Mouse (Mus musculus) thymus, postnatal 10 days (tissue): ENCODE results near the gene Smyd1.

Source experiments
- DNase-seq, 2 experiments: peaks; one replicate each; pipeline ENCODE4 v3.0.0; 2021; ENCODE audit warnings: low spot score in 2 of 2

Smyd1 gene

DNA sequence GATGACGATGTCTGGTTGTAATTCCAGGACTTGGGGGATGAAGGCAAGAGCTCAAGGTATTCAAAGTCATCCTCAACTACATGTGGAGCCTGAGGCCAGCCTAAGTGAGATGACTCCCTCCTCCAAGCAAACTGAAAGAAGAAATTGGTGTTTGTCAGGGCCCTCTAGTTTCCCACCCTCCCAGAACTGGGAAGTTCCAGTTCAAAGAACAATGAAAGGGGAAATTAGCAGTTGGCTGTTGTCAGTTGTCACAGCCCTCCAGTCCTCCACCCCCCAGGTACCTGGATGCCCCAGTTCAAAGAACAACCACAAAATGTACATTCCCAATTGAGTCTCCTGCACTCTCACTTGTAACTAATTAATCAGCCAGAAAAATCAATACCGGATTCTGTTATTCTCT, 113.3 kb downstream of the Smyd1 start:
- DNase-seq, result no peak

DNA sequence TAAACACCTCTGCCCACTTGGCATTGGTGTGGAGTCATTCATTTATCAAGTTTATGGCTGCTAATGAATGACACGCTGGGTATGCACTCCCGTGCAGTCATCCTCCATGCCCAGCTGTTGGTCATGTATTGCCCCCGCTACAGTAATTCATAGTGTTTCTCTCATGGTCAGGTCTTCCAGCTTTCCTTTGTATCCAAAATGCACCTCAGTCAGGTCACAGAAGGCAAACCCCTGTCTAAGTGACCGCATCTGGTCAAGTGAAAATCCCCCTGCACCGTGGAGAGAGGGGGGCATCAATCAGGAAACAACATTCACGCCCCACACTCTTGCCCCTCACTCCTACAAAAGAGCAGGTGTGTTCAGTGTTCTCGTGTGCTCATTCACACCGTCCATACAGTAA, 117.9 kb downstream of the Smyd1 start:
- no peak for DNase-seq

DNA sequence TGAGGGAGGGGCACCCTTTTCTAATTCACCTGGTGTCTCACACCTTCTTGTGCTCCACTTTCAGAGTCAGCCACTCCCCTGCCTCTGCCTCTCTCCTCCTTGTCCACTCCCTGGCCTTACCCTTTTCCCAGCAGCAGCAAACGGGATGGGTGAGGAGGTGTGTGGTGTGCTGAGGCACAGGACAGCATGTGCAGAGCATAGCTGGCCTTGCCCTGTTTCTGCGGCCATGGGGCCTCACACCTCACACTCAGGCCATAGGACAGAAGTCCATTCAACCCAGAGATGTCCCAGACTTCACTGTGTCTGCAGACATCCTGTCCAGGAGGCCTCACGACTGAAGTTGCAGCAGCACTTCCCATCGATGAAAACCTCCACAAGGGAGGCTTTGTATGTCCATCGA, 118.4 kb downstream of the Smyd1 start:
- DNase-seq, result no peak

DNA sequence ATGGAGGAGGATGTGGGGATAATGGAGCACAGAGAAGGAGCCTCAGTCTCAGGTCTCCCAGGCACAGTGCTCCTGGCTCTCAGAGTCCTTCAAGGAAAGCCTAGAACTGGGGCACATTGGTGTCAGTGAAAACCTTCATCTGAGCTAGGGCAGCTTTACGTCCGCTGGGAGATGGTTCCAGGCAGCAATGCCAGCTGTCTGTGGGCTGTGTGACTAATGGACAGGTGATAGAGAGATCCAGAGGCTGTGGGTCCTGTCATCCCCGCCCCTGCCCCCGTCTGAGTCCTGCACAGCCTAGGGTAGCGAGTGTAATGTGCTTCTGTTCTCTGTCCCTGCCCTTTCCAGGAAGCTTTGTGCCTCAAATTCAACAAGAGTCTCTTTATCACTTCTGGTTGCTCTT, 120.1 kb downstream of the Smyd1 start:
- DNase-seq, result no peak

DNA sequence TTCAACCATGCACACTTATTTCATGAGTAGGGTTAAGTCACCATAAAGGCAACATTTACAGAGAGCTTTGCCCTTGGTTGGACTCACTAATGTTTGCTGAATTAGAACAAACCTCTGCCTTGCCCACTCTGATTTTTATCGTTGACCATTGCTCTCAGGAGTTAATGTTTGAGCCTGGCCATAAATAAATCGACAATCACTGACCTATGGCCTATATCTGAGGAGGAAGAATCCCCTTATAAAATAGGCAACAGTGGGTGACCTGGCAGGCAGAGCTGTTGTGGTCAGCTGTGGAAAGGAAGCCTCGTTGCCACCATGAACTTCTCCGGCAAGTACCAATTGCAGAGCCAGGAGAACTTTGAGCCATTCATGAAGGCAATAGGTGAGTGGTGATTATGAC, 122.4 kb downstream of the Smyd1 start, which contains the start of gene Fabp1:
Fabp1 (plus strand) TSS at position 216 of the 400 bp plus-strand sequence.
- DNase-seq, result no peak

DNA sequence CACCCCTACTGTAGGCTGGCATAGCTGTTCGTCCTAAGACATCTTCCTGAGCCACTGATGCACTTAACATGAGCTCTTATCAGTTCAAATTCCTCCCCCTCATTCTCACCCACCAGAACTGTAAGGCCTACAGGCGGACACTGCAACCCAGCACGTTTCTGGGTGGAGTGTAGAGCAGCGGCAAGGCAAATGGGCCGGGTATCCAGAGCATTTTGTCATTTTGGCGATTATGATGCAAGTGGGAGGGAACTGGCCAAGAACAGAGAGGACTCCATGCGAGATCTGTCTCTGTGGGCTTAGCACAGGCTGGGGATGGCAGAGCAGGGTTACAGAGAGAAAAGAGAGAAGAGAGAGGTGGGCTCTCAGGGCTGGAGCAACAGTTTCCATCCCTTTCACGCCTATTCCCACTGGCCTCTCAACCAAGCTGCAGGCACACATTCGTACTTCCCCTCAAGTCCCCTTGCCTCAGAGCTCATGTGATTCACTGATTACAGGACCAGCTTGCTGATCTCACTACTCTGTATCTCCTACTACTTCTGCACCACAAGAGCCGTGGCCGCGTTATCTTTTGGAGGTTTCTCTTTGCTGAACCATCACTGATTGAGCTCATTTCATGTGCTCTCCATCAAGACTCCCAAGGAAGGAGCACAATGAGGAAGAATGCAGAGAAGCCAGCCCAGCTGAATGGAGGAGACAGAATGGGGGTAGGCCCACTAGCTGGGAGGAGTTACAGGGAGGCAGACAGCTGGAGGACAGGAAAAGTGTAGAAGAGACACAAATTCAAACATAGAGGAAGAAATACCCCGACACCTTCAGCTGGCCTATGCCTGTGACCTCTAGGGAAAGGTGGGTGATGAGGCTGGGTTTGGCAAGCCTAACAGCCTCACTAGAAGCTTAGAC, 124.1 kb downstream of the Smyd1 start:
- no peak for DNase-seq

DNA sequence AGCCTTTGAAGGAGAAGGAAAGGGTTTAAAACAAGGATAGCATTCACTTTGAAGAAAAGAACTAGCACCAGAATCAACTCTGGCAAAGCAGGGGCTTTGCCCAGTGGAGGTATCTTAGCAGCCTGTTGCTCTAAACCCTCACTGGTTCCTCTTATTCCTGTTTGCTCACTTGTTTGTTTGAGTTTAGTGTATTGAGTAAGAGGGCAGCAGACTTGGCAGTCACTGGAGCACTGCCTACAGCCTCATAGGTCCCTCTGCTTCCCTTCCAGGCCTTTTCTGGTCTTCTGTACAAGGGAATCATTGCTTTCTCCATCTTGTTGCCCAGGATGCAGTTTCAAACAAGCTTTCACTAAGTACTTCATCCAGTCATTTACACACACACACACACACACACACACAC, 125.9 kb downstream of the Smyd1 start:
- DNase-seq, result no peak

DNA sequence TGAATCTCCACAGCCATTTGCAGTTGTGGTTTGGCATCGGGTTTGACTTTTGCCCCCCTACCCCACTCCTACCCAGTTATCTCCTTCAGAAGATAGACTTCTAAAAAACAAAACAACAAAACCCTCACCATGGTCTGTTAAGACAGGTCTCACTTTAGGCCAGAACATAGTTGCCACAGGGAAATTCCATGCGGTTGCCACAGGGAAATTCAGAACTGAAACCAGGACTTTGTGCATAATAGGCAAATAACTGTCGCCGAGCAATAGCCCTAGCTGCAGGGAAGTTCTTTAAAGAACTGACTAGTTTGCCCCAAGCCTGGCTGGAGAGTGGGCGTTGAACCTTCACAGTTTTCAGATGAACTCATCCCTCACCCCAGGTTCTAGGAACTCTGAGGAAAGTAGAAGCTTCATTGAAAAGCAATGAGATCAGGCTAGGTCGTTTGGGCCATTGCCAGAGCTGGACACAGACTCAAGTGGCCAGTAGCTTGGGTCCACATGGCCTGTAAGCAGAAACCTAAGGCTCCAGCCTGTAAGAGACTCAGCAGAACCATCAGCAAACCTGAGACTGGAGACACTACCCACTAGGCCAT, 128.8 kb downstream of the Smyd1 start:
- no peak for DNase-seq

DNA sequence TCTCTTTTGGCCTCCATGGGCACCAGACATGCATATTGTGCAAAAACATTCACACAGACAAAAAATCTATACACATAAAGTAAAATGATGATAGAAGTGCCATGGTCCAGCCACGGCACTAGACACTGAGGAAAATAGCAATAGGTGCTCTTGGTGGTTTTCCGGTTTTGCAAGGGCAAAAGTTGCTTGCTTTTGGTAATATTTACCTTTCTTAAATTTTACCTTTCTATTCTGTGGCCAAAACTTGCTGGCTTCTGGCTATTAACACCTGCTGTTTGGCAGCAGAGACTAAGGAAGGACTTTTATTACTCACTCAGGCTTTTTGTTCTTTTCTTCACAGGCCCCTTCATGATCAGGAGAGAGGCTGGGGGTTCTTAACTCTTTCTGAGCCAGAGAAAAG, 131.5 kb downstream of the Smyd1 start:
- no peak for DNase-seq

DNA sequence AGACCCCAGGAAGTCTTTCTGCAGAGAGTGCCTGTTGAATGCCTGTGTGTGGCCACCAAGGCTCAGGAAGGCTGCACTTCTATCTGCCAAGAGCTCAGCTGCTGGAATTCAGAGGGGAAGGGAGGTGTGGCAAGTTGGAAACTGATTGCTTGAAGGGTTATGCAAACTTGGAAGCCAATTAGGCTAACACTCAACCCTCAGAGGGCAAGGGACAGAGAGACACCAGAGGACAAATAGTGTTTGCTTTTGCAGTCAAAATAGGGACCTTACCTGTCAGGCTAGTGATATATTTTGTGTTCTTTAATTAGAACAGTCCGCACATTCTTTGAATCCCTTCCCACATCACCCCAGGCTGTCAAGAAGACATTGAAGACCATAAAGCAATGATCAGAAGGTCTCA, 132.5 kb downstream of the Smyd1 start:
- DNase-seq, result no peak

DNA sequence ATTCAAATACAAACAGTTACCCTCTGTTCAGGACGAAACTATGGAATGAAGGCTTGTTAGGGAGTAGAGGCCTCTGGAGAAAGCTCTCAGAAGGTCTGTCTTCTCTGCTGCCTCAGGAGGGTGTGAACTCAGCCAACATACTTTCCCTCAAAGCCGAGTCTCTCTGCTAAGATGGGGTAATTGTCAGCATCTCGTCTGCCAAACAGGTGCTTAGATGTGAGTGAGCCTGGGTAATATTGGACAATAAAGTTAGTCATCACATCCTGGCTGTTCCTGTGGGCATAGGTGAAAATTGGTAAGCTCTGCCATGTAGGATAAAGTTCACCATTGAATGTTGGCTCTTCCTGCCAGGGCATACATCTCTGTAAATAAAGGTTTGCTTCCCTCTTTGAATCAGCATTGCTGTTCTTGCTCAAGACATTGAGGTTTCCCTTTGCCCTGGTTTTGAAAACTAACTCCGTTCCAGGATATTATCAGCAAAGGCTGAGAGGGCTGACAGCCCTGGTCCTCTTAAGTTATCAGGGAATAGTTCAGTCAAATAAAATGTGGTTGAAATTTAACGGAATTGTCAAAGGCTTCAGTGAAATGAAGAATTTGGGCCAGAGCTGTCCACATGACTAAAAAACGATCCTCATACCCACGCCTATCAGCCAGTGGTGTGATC, 137.0 kb downstream of the Smyd1 start:
- no peak for DNase-seq

DNA sequence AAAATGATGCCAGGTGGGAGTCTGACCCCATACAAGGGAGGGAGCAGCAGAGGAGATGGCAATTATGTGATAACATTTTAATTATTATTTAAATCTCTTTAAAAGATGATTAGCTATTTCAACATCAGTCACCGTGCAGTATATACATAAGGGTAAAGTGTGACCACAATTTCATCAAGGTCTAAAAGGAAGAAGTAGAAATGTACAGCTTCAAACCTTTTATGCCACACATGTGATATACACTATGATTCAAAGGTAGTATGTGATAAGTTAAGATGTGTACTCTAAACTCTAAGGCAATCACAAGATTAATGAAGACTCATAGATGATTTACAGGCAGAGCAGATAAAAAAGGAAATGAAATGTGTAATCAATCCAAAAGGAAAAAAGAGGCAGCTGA, 141.4 kb downstream of the Smyd1 start:
- no peak for DNase-seq

DNA sequence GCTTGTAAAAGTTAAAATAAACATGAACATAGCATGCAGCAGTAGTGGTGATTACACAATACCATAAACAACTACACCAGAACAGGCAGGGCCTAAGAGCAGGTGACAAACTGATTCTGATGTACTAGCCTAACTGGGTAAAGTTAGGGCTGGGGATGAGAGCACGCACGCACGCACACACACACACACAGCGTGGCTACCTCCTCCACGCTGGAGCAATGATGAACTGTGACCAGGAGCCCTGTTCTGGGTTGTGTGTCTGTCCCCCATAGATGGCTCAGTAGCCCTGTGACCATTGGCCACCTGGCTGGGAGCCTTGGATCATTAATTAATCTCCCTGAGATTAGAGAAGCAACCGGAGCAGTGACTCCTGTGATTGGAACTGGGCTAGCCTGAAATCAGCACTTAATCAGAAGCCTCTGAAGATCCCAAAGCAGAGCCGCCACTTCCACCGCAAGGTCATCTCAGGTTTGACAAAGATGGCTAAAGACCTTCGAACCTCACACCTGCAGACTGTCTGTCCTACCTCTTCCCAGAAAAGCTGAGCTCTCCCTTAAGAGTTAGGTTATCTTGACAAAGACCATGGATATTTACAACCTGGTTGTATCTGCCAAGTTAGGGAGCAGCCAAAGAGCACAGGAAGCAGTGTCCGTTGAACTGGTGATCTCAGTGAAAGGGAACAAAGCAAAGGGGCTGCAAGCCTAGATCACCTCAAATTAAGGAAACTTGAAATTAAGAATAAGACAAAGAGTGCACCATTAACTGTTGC, 149.0 kb downstream of the Smyd1 start:
- no peak for DNase-seq

DNA sequence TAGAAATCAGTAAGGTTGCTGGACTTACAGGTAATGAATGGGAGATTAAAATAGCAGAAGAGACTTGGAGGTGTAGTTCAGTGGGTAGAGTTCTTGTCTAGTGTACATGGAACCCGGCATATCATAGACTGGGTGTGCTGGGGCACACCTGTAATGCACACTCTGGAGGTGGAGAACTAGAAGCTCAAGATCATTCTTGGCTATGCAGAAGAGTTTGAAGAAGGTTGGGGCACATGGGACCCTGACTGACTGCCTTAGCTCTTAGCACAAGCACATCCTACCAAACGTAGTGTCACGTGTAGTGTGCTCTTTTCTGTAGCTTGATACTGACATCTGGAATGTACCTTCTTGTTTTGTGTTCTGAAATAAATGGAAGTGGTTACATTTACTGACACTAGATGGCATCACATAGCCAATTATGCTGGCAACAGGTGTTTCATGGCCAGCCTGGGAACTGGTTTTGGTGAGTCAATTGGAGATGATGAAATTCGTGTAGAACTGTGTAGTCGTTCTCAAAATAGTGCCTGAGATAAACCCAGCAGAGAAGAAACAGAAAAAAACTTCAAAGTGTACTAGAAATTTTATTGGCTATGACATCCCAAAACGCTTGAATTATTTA, 155.4 kb downstream of the Smyd1 start:
- peak in 1 of 2 experiments; percentile 55 for DNase-seq

DNA sequence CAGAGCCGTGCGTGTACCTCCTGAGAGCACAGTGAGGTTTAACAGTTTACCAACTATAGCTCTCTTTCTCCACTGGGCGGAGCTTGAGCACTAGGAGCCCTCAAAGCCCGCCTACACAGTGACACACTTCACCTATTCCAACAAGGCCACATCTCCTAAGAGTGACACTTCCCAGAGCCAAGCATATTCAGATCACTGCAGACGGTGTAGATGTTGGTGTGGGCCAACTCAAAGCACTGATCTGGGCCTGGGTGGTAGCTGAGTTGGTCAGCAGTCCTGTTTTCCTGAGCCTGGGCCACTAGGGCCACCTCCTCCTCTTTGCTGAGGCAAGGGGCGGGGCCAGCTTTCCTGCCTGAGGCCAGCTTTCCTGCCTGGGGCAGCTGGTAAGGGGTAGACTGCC, 157.6 kb downstream of the Smyd1 start:
- peak; percentile 50 to 61 for DNase-seq
